Mouse (Mus musculus): ENCODE data around the gene Sugp1. TPM values are rescaled to one million over a fixed set of nuclear protein-coding genes. Genes with fewer than 3 reads are reported as not detected.

Gene Sugp1
- polyA plus RNA-seq, 1 experiment: 37.3 TPM

GRCm38 (mm10) chr8:70110451-70110850 lies 67.8 kb downstream of the Sugp1 start:
- no peak for TF ChIP-seq CTCF (IDR thresholded peaks at IDR 0.05; ENCODE audit: low read depth, low read length)
- no peak for TF ChIP-seq POLR2A (IDR thresholded peaks at IDR 0.05; ENCODE audit: insufficient read depth, low read length)
- peak; percentile 50; the same call in 1 of the 2 replicates for TF ChIP-seq EP300 (IDR thresholded peaks at IDR 0.05; ENCODE audit: insufficient read depth, low read depth, low read length)
- Histone ChIP-seq H3K27me3 (ENCODE audit: control insufficient read depth, insufficient read depth, low read length, poor library complexity, severe bottlenecking) (0 out of 2 replicates have a peak, but pooled peaks cover 3% of the 10 kb centered on the region), H3K9me3 (replicated peaks; ENCODE audit: control insufficient read depth, insufficient read depth, low read length, poor library complexity, severe bottlenecking) (no peaks in the 10 kb centered on the region), H3K4me1 (ENCODE audit: control insufficient read depth, insufficient read depth, low read length) (no peaks in the 10 kb centered on the region), H3K36me3 (ENCODE audit: control insufficient read depth, insufficient read depth, low read length, poor library complexity, severe bottlenecking) (no peaks in the 10 kb centered on the region), H3K9ac (ENCODE audit: low read depth, poor library complexity, severe bottlenecking) (no peak overlapping the region), H3K27ac (ENCODE audit: insufficient read depth, low read length) (no peak overlapping the region), H3K4me3 (ENCODE audit: low read depth, low read length) (no peak overlapping the region)

GRCm38 (mm10) chr8:70111192-70111795 lies 68.7 kb downstream of the Sugp1 start:
- no peak for TF ChIP-seq CTCF (IDR thresholded peaks at IDR 0.05; ENCODE audit: low read depth, low read length)
- no peak for TF ChIP-seq POLR2A (IDR thresholded peaks at IDR 0.05; ENCODE audit: insufficient read depth, low read length)
- no peak for TF ChIP-seq EP300 (IDR thresholded peaks at IDR 0.05; ENCODE audit: insufficient read depth, low read depth, low read length)
- Histone ChIP-seq H3K4me3 (ENCODE audit: low read depth, low read length) (peak overlapping the region; percentile 18), H3K36me3 (ENCODE audit: control insufficient read depth, insufficient read depth, low read length, poor library complexity, severe bottlenecking) (no peaks in the 10 kb centered on the region), H3K4me1 (ENCODE audit: control insufficient read depth, insufficient read depth, low read length) (no peaks in the 10 kb centered on the region), H3K9ac (ENCODE audit: low read depth, poor library complexity, severe bottlenecking) (no peak overlapping the region), H3K9me3 (replicated peaks; ENCODE audit: control insufficient read depth, insufficient read depth, low read length, poor library complexity, severe bottlenecking) (no peaks in the 10 kb centered on the region), H3K27me3 (ENCODE audit: control insufficient read depth, insufficient read depth, low read length, poor library complexity, severe bottlenecking) (0 out of 2 replicates have a peak, but pooled peaks cover 3% of the 10 kb centered on the region), H3K27ac (ENCODE audit: insufficient read depth, low read length) (no peak overlapping the region)

- no peaks in the 10 kb centered on the region for H3K36me3 ChIP-seq (ENCODE audit: control insufficient read depth, insufficient read depth, low read length, poor library complexity, severe bottlenecking)
- TF ChIP-seq POLR2A (IDR thresholded peaks at IDR 0.05; ENCODE audit: insufficient read depth, low read length): no peak
- no peak for TF ChIP-seq CTCF (IDR thresholded peaks at IDR 0.05; ENCODE audit: low read depth, low read length)
- TF ChIP-seq EP300 (IDR thresholded peaks at IDR 0.05; ENCODE audit: insufficient read depth, low read depth, low read length): no peak
- 0 out of 2 replicates have a peak, but pooled peaks cover 3% of the 10 kb centered on the region for H3K27me3 ChIP-seq (ENCODE audit: control insufficient read depth, insufficient read depth, low read length, poor library complexity, severe bottlenecking)
- H3K9me3 ChIP-seq (replicated peaks; ENCODE audit: control insufficient read depth, insufficient read depth, low read length, poor library complexity, severe bottlenecking): no peaks in the 10 kb centered on the region
- H3K4me1 ChIP-seq (ENCODE audit: control insufficient read depth, insufficient read depth, low read length): no peaks in the 10 kb centered on the region
- H3K9ac ChIP-seq (ENCODE audit: low read depth, poor library complexity, severe bottlenecking): no peak overlapping the region
- H3K27ac ChIP-seq (ENCODE audit: insufficient read depth, low read length): no peak overlapping the region
- peak overlapping the region; percentile 18 for H3K4me3 ChIP-seq (ENCODE audit: low read depth, low read length)
These were observed 69.9 kb downstream of the Sugp1 start for GRCm38 (mm10) chr8:70112401-70113016.

- Histone ChIP-seq H3K4me1 (ENCODE audit: control insufficient read depth, insufficient read depth, low read length) (no peaks in the 10 kb centered on the region), H3K27me3 (ENCODE audit: control insufficient read depth, insufficient read depth, low read length, poor library complexity, severe bottlenecking) (peaks cover 6% of the 10 kb centered on the region; the same call in 1 of the 2 replicates), H3K9me3 (replicated peaks; ENCODE audit: control insufficient read depth, insufficient read depth, low read length, poor library complexity, severe bottlenecking) (no peaks in the 10 kb centered on the region), H3K4me3 (ENCODE audit: low read depth, low read length) (no peak overlapping the region), H3K27ac (ENCODE audit: insufficient read depth, low read length) (no peak overlapping the region), H3K36me3 (ENCODE audit: control insufficient read depth, insufficient read depth, low read length, poor library complexity, severe bottlenecking) (no peaks in the 10 kb centered on the region), H3K9ac (ENCODE audit: low read depth, poor library complexity, severe bottlenecking) (no peak overlapping the region)
- no peak for TF ChIP-seq EP300 (IDR thresholded peaks at IDR 0.05; ENCODE audit: insufficient read depth, low read depth, low read length)
- no peak for TF ChIP-seq POLR2A (IDR thresholded peaks at IDR 0.05; ENCODE audit: insufficient read depth, low read length)
- no peak for TF ChIP-seq CTCF (IDR thresholded peaks at IDR 0.05; ENCODE audit: low read depth, low read length)
These were observed 71.9 kb downstream of the Sugp1 start for GRCm38 (mm10) chr8:70114488-70114887.

GRCm38 (mm10) chr8:70114892-70115291 lies 72.3 kb downstream of the Sugp1 start:
- H3K4me1 ChIP-seq (ENCODE audit: control insufficient read depth, insufficient read depth, low read length): no peaks in the 10 kb centered on the region
- H3K9me3 ChIP-seq (replicated peaks; ENCODE audit: control insufficient read depth, insufficient read depth, low read length, poor library complexity, severe bottlenecking): no peaks in the 10 kb centered on the region
- peaks cover 6% of the 10 kb centered on the region; the same call in 1 of the 2 replicates for H3K27me3 ChIP-seq (ENCODE audit: control insufficient read depth, insufficient read depth, low read length, poor library complexity, severe bottlenecking)
- no peaks in the 10 kb centered on the region for H3K36me3 ChIP-seq (ENCODE audit: control insufficient read depth, insufficient read depth, low read length, poor library complexity, severe bottlenecking)
- TF ChIP-seq CTCF (IDR thresholded peaks at IDR 0.05; ENCODE audit: low read depth, low read length) (no peak), POLR2A (IDR thresholded peaks at IDR 0.05; ENCODE audit: insufficient read depth, low read length) (no peak)
- no peak overlapping the region for H3K9ac ChIP-seq (ENCODE audit: low read depth, poor library complexity, severe bottlenecking)
- no peak overlapping the region for H3K4me3 ChIP-seq (ENCODE audit: low read depth, low read length)
- no peak overlapping the region for H3K27ac ChIP-seq (ENCODE audit: insufficient read depth, low read length)

- Histone ChIP-seq H3K36me3 (ENCODE audit: control insufficient read depth, insufficient read depth, low read length, poor library complexity, severe bottlenecking) (no peaks in the 10 kb centered on the region), H3K9me3 (replicated peaks; ENCODE audit: control insufficient read depth, insufficient read depth, low read length, poor library complexity, severe bottlenecking) (no peaks in the 10 kb centered on the region), H3K27ac (ENCODE audit: insufficient read depth, low read length) (no peak overlapping the region), H3K27me3 (ENCODE audit: control insufficient read depth, insufficient read depth, low read length, poor library complexity, severe bottlenecking) (peaks cover 6% of the 10 kb centered on the region; the same call in 1 of the 2 replicates), H3K9ac (ENCODE audit: low read depth, poor library complexity, severe bottlenecking) (no peak overlapping the region), H3K4me3 (ENCODE audit: low read depth, low read length) (no peak overlapping the region), H3K4me1 (ENCODE audit: control insufficient read depth, insufficient read depth, low read length) (no peaks in the 10 kb centered on the region)
- TF ChIP-seq EP300 (IDR thresholded peaks at IDR 0.05; ENCODE audit: insufficient read depth, low read depth, low read length) (no peak), POLR2A (IDR thresholded peaks at IDR 0.05; ENCODE audit: insufficient read depth, low read length) (no peak), CTCF (IDR thresholded peaks at IDR 0.05; ENCODE audit: low read depth, low read length) (no peak)
These were observed 75.0 kb downstream of the Sugp1 start for GRCm38 (mm10) chr8:70117611-70118010.
